Mouse (Mus musculus) forebrain, embryonic 10.5 days (tissue): Measurements from ENCODE around the gene Cwh43. TPM values are rescaled to one million over a fixed set of nuclear protein-coding genes. Genes with fewer than 3 reads are reported as not detected.

Experiments
- DNase-seq: peaks from one replicate; pipeline ENCODE4 v3.0.0-alpha.2; 2017; ENCODE audit warnings: low spot score; ENCODE audit errors: extremely low spot score
- H3K27ac ChIP-seq: fragments of 300-500 bp; sonication (generic); 2 replicates; pipeline ENCODE4 v1.5.1; 2016; ENCODE audit warnings: mild to moderate bottlenecking
- H3K27me3 ChIP-seq: fragments of 300-500 bp; sonication (generic); 2 replicates; pipeline ENCODE4 v1.6.1; 2016; ENCODE audit warnings: mild to moderate bottlenecking; ENCODE audit not compliant: poor library complexity, severe bottlenecking
- H3K36me3 ChIP-seq: fragments of 300-500 bp; sonication (generic); replicated peaks from 2 replicates; pipeline ENCODE4 v1.6.1; 2016; ENCODE audit warnings: mild to moderate bottlenecking, moderate library complexity
- H3K4me1 ChIP-seq: fragments of 300-500 bp; sonication (generic); 2 replicates; pipeline ENCODE4 v1.6.1; 2016
- H3K4me3 ChIP-seq: fragments of 300-500 bp; sonication (generic); 2 replicates; pipeline ENCODE4 v1.5.1; 2016; ENCODE audit warnings: mild to moderate bottlenecking, moderate library complexity
- H3K9me3 ChIP-seq: fragments of 300-500 bp; sonication (generic); 2 replicates; pipeline ENCODE4 v1.6.1; 2016; ENCODE audit warnings: mild to moderate bottlenecking, moderate library complexity
- WGBS: fragments of 180-500 bp; shearing (Covaris S2); methylation state at CpG from one replicate; pipeline ENCODE4 v1.1.7; 2016; 5-methylcytosine and 5-hydroxymethylcytosine counted together
- polyA plus RNA-seq: library from polyadenylated mRNA; unstranded; fragments of >200 nt; fragmentation: Nextera tagmentation; extraction: Ambion mirVana; gene quantifications from 2 replicates; pipeline ENCODE4 v1.2.1, GENCODE M21; 2016

The Cwh43 gene
- polyA plus RNA-seq, 1 experiment from 2014 or later: not detected

- Histone ChIP-seq H3K27ac (peak overlapping the region; percentile 35; the same call in 1 of the 2 replicates), H3K27me3 (peaks cover 8% of the 10 kb centered on the region), H3K4me1 (peaks cover 18% of the 10 kb centered on the region), H3K36me3 (no peaks in the 10 kb centered on the region), H3K9me3 (no peaks in the 10 kb centered on the region), H3K4me3 (no peak overlapping the region)
- DNase-seq: no peak
- WGBS: 48% methylated on average over 9 of the region's 9 CpGs
These were observed 29.8 kb upstream of the Cwh43 start for GRCm38 (mm10) chr5:73376041-73376440.

GRCm38 (mm10) chr5:73376491-73376890, 29.4 kb upstream of the Cwh43 start:
- DNase-seq: no peak
- no peaks in the 10 kb centered on the region for H3K36me3 ChIP-seq
- H3K4me3 ChIP-seq: no peak overlapping the region
- H3K9me3 ChIP-seq: no peaks in the 10 kb centered on the region
- WGBS: 86% methylated on average over 7 of the region's 7 CpGs
- H3K27me3 ChIP-seq: peaks cover 10% of the 10 kb centered on the region
- H3K4me1 ChIP-seq: peaks cover 17% of the 10 kb centered on the region
- H3K27ac ChIP-seq: peak overlapping the region; percentile 35; the same call in 1 of the 2 replicates

- peak; percentile 82 for DNase-seq
- 32% methylated on average over 3 of the region's 3 CpGs for WGBS
- Histone ChIP-seq H3K27ac (no peak overlapping the region), H3K27me3 (peaks cover 10% of the 10 kb centered on the region), H3K4me3 (no peak overlapping the region), H3K9me3 (no peaks in the 10 kb centered on the region), H3K4me1 (peaks cover 22% of the 10 kb centered on the region), H3K36me3 (no peaks in the 10 kb centered on the region)
These were observed 26.0 kb upstream of the Cwh43 start for GRCm38 (mm10) chr5:73379908-73380307.

GRCm38 (mm10) chr5:73380829-73381228, 25.0 kb upstream of the Cwh43 start:
- no peak for DNase-seq
- H3K9me3 ChIP-seq: no peaks in the 10 kb centered on the region
- no peak overlapping the region for H3K4me3 ChIP-seq
- peaks cover 18% of the 10 kb centered on the region for H3K4me1 ChIP-seq
- no peak overlapping the region for H3K27ac ChIP-seq
- 67% methylated on average over 8 of the region's 8 CpGs for WGBS
- peaks cover 10% of the 10 kb centered on the region for H3K27me3 ChIP-seq
- H3K36me3 ChIP-seq: no peaks in the 10 kb centered on the region

- Histone ChIP-seq H3K4me3 (no peak overlapping the region), H3K4me1 (peaks cover 11% of the 10 kb centered on the region), H3K9me3 (no peaks in the 10 kb centered on the region), H3K27me3 (peaks cover 10% of the 10 kb centered on the region), H3K27ac (no peak overlapping the region), H3K36me3 (no peaks in the 10 kb centered on the region)
- no peak for DNase-seq
- WGBS: 81% methylated on average over 7 of the region's 7 CpGs
These were observed 24.4 kb upstream of the Cwh43 start for GRCm38 (mm10) chr5:73381510-73381909.

GRCm38 (mm10) chr5:73381976-73382540, 23.8 kb upstream of the Cwh43 start:
- H3K27ac ChIP-seq: no peak overlapping the region
- WGBS: 84% methylated on average over 9 of the region's 9 CpGs

GRCm38 (mm10) chr5:73382737-73383646, 22.9 kb upstream of the Cwh43 start:
- DNase-seq: peak; percentile 71
- H3K4me3 ChIP-seq: no peak overlapping the region
- H3K9me3 ChIP-seq: no peaks in the 10 kb centered on the region
- H3K4me1 ChIP-seq: peaks cover 8% of the 10 kb centered on the region
- no peaks in the 10 kb centered on the region for H3K36me3 ChIP-seq
- no peak overlapping the region for H3K27ac ChIP-seq
- 32% methylated on average over 3 of the region's 3 CpGs for WGBS
- peaks cover 10% of the 10 kb centered on the region for H3K27me3 ChIP-seq

More at GRCm38 (mm10) chr5:73381976-73382540, 23.8 kb upstream of the Cwh43 start:
- Histone ChIP-seq H3K9me3 (no peaks in the 10 kb centered on the region), H3K36me3 (no peaks in the 10 kb centered on the region), H3K27me3 (peaks cover 10% of the 10 kb centered on the region), H3K4me3 (no peak overlapping the region), H3K4me1 (peaks cover 8% of the 10 kb centered on the region)
- no peak for DNase-seq

GRCm38 (mm10) chr5:73383647-73383970, 22.3 kb upstream of the Cwh43 start:
- peaks cover 10% of the 10 kb centered on the region for H3K27me3 ChIP-seq
- no peak overlapping the region for H3K27ac ChIP-seq
- H3K36me3 ChIP-seq: no peaks in the 10 kb centered on the region
- peaks cover 8% of the 10 kb centered on the region for H3K4me1 ChIP-seq
- DNase-seq: no peak
- H3K4me3 ChIP-seq: no peak overlapping the region
- WGBS: 64% methylated on average over 4 of the region's 4 CpGs
- no peaks in the 10 kb centered on the region for H3K9me3 ChIP-seq

GRCm38 (mm10) chr5:73393041-73393440, 12.8 kb upstream of the Cwh43 start:
- 91% methylated on average over 9 of the region's 9 CpGs for WGBS
- no peaks in the 10 kb centered on the region for H3K9me3 ChIP-seq

GRCm38 (mm10) chr5:73399768-73400526, 5.9 kb upstream of the Cwh43 start:
- no peaks in the 10 kb centered on the region for H3K36me3 ChIP-seq
- H3K9me3 ChIP-seq: no peaks in the 10 kb centered on the region
- H3K4me1 ChIP-seq: peaks cover 6% of the 10 kb centered on the region
- no peak for DNase-seq
- H3K27me3 ChIP-seq: peaks cover 17% of the 10 kb centered on the region
- no peak overlapping the region for H3K27ac ChIP-seq
- no peak overlapping the region for H3K4me3 ChIP-seq
- WGBS: 64% methylated on average over 7 of the region's 7 CpGs

More at GRCm38 (mm10) chr5:73393041-73393440, 12.8 kb upstream of the Cwh43 start:
- Histone ChIP-seq H3K36me3 (no peaks in the 10 kb centered on the region), H3K4me1 (no peaks in the 10 kb centered on the region), H3K27me3 (no peaks in the 10 kb centered on the region), H3K4me3 (no peak overlapping the region), H3K27ac (no peak overlapping the region)
- no peak for DNase-seq

GRCm38 (mm10) chr5:73401341-73401740, 4.5 kb upstream of the Cwh43 start:
- H3K27ac ChIP-seq: no peak overlapping the region
- no peak overlapping the region for H3K4me3 ChIP-seq
- 79% methylated on average over 5 of the region's 5 CpGs for WGBS
- DNase-seq: no peak
- peaks cover 14% of the 10 kb centered on the region for H3K4me1 ChIP-seq
- H3K27me3 ChIP-seq: peaks cover 31% of the 10 kb centered on the region
- H3K36me3 ChIP-seq: no peaks in the 10 kb centered on the region
- H3K9me3 ChIP-seq: no peaks in the 10 kb centered on the region

GRCm38 (mm10) chr5:73402911-73403310, 3.0 kb upstream of the Cwh43 start:
- no peak for DNase-seq
- H3K4me3 ChIP-seq: no peak overlapping the region
- H3K27me3 ChIP-seq: peaks cover 47% of the 10 kb centered on the region
- H3K27ac ChIP-seq: no peak overlapping the region
- no peaks in the 10 kb centered on the region for H3K9me3 ChIP-seq
- H3K4me1 ChIP-seq: peaks cover 16% of the 10 kb centered on the region
- H3K36me3 ChIP-seq: no peaks in the 10 kb centered on the region
- 92% methylated on average over 4 of the region's 4 CpGs for WGBS
